Mouse (Mus musculus) Patski (cell line): ENCODE results near the gene D3Ertd254e. TPM values are rescaled to one million over a fixed set of nuclear protein-coding genes. Genes with fewer than 3 reads are reported as not detected.

Source experiments
- ATAC-seq: fragments of 100-300 bp; one replicate; pipeline ENCODE4 v1.8.0; 2021
- CTCF ChIA-PET: fragments of 350-600 bp; sonication (Branson Sonifier 250); formaldehyde crosslinking; loops from one replicate; lab custom pipeline; 2022; ENCODE audit warnings: inconsistent platforms; lab: Charles Lee
- POLR2A ChIA-PET: fragments of 350-600 bp; sonication (Branson Sonifier 250); formaldehyde crosslinking; loops from one replicate; lab custom pipeline; 2022; ENCODE audit warnings: antibody characterized with exemption, inconsistent platforms; lab: Charles Lee
- DNase-seq: peaks from one replicate; pipeline ENCODE4 v3.0.0-alpha.2; 2011; ENCODE audit warnings: low read depth, low spot score
- H3K27me3 ChIP-seq: fragments of 371-371 bp; one replicate; pipeline ENCODE4 v1.5.1; 2021
- CTCF ChIP-seq: fragments of 100-300 bp; IDR thresholded peaks from one replicate; pipeline ENCODE4 v1.5.1; 2021
- in situ Hi-C: fragments of 300-500 bp; cut with MboI; formaldehyde crosslinking; loops from 3 replicates; pipeline ENCODE4 v1.11.1; 2018; ENCODE audit warnings: low pct_unique_long_range_greater_than_20kb, mixed read lengths
- polyA plus RNA-seq: library from polyadenylated mRNA; unstranded; gene quantifications from one replicate; pipeline ENCODE4 v1.2.3, GENCODE M21; 2021

D3Ertd254e gene
- polyA plus RNA-seq, 1 experiment from 2014 or later: 10.2 TPM

GRCm38 (mm10) chr3:36170670-36171210 lies 19.9 kb downstream of the D3Ertd254e start:
- ChIA-PET POLR2A (no interaction called here), CTCF (interaction anchor here (1.0 to 2.9 kb wide), 6 partner anchors 10 to 325 kb away, joined by 4 to 11 read pairs (median 4); partner anchors contain the start of gene D3Ertd254e)
- TF ChIP-seq CTCF: no peak
- ATAC-seq: peak; percentile 28
- H3K27me3 ChIP-seq: no peaks in the 10 kb centered on the region
- DNase-seq: no peak
- in situ Hi-C loops: no loop called here

DNA sequence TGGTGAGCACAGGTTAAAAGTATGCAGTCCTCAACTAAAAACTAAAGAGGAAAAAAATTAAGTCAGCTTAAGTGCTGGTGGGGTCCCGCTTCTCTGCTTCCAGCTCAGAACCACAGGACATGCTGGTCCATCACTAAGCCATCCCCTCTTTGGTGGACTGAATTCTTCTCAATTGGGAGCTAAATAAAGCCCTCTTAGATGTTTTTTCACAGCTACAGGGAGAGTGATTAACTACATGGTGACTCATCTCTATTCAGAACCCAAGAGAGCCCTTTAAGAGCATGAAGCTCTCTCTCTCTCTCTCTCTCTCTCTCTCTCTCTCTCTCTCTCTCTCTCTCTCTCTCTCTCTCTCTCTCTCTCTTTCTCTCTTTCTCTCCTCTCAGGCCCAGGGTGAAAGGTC lies 20.5 kb downstream of the D3Ertd254e start:
- CTCF ChIA-PET: interaction anchor here (0.7 to 2.9 kb wide), 8 partner anchors 9 to 324 kb away, joined by 3 to 11 read pairs (median 4); partner anchors contain the start of gene D3Ertd254e
- POLR2A ChIA-PET: no interaction called here
- no peak for TF ChIP-seq CTCF
- H3K27me3 ChIP-seq: no peaks in the 10 kb centered on the region
- in situ Hi-C loops: no loop called here
- peak; percentile 80 for ATAC-seq
- DNase-seq: no peak

GRCm38 (mm10) chr3:36173761-36174160 lies 22.9 kb downstream of the D3Ertd254e start:
- CTCF ChIA-PET: interaction anchor here (1.0 to 1.5 kb wide), 2 partner anchors 11 to 211 kb away, joined by 3 read pairs; no protein-coding TSS in a partner anchor
- TF ChIP-seq CTCF: no peak
- no peaks in the 10 kb centered on the region for H3K27me3 ChIP-seq
- POLR2A ChIA-PET: no interaction called here
- in situ Hi-C loops: no loop called here
- ATAC-seq: no peak
- no peak for DNase-seq

DNA sequence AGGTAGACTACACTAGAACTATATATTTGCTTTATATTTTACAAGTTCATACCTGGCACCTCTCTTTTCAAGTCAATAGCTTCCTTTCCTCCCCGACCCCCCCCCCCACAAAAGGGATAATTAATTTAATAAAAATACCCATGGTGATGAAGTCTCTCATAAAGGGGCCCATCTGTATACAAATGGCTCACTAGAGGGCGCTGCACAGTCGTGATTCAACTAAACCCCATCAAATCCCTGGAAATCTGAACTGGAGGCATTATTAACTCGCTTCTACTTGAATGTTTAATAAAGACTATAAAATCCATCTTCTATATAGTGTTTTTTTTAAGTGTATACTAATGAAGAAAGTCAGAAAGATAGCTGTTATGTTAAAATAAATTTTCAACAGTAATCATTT lies 30.7 kb downstream of the D3Ertd254e start:
- H3K27me3 ChIP-seq: peaks cover 7% of the 10 kb centered on the region
- POLR2A ChIA-PET: no interaction called here
- peak; percentile 74 for TF ChIP-seq CTCF
- CTCF ChIA-PET: interaction anchor here (0.7 to 4.0 kb wide), 20 partner anchors 9 to 565 kb away, joined by 3 to 24 read pairs (median 4); no protein-coding TSS in a partner anchor
- in situ Hi-C loops: loop anchor here (5.0 to 10.0 kb wide), 2 partner anchors 261 to 313 kb away; no protein-coding TSS in a partner anchor
- ATAC-seq: no peak
- no peak for DNase-seq

DNA sequence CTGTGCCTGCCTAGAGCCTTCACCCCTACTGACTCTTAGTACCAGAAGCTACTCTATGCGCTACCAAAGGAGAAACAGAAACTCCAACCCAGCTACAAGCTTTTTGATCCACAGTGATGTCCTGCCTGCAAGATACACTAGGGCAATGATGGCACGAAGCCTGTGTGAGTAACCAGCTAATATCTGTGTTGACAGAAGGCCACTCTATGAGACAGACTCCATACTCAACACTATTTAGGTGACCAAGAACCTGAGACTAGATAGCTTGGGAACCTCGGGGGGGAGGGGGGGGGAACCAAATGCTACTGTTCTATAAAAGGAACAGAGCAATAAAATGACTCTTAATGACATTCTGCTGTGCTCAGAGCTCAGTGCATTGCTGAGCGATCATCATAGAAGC lies 35.7 kb downstream of the D3Ertd254e start:
- ATAC-seq (no peak), DNase-seq (no peak)
- ChIA-PET POLR2A (no interaction called here), CTCF (interaction anchor here (0.6 to 3.1 kb wide), 4 partner anchors 164 to 310 kb away, joined by 3 to 7 read pairs (median 3); no protein-coding TSS in a partner anchor)
- in situ Hi-C loops: loop anchor here (10.0 kb wide), 1 partner anchor 308 kb away; no protein-coding TSS in a partner anchor
- peaks cover 7% of the 10 kb centered on the region for H3K27me3 ChIP-seq
- no peak for TF ChIP-seq CTCF

DNA sequence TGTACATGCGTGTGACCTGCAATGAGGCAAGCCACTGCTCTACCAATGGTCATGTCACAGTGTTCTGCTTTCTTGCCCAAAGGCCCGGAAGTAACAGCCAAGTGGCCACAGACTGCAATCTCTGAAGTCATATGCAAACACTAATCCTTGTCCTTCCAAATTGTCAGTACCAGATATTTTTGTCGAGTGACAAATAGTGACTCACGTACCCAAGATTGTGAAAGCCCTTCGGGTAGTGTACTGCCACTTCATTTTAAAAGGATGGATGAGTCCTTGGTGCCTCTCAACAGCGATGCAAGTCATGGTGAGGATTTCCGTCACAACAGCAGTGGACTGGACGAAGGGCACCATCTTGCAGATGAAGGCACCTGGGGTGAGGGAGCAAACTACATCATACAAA lies 38.4 kb downstream of the D3Ertd254e start:
- ATAC-seq (peak; percentile 60), DNase-seq (no peak)
- in situ Hi-C loops: loop anchor here (10.0 kb wide), 1 partner anchor 306 kb away; no protein-coding TSS in a partner anchor
- TF ChIP-seq CTCF: no peak
- ChIA-PET POLR2A (interaction anchor here (1.2 kb wide), 1 partner anchor 18 kb away, joined by 3 read pairs; no protein-coding TSS in a partner anchor), CTCF (interaction anchor here (0.8 to 1.6 kb wide), 5 partner anchors 18 to 311 kb away, joined by 3 to 5 read pairs (median 4); no protein-coding TSS in a partner anchor)
- H3K27me3 ChIP-seq: peaks cover 8% of the 10 kb centered on the region

GRCm38 (mm10) chr3:36201098-36201497 lies 50.3 kb downstream of the D3Ertd254e start:
- ChIA-PET POLR2A (no interaction called here), CTCF (interaction anchor here (1.7 to 3.4 kb wide), 4 partner anchors 9 to 296 kb away, joined by 5 to 24 read pairs (median 15); no protein-coding TSS in a partner anchor)
- no peak for TF ChIP-seq CTCF
- ATAC-seq (peak; percentile 39), DNase-seq (peak; percentile 19)
- in situ Hi-C loops: no loop called here
- peaks cover 36% of the 10 kb centered on the region for H3K27me3 ChIP-seq

GRCm38 (mm10) chr3:36202932-36203331 lies 52.1 kb downstream of the D3Ertd254e start:
- in situ Hi-C loops: no loop called here
- DNase-seq: no peak
- ATAC-seq: no peak
- H3K27me3 ChIP-seq: peaks cover 34% of the 10 kb centered on the region
- ChIA-PET CTCF (interaction anchor here (1.3 to 3.1 kb wide), 2 partner anchors 21 to 294 kb away, joined by 3 to 13 read pairs; no protein-coding TSS in a partner anchor), POLR2A (no interaction called here)
- no peak for TF ChIP-seq CTCF

DNA sequence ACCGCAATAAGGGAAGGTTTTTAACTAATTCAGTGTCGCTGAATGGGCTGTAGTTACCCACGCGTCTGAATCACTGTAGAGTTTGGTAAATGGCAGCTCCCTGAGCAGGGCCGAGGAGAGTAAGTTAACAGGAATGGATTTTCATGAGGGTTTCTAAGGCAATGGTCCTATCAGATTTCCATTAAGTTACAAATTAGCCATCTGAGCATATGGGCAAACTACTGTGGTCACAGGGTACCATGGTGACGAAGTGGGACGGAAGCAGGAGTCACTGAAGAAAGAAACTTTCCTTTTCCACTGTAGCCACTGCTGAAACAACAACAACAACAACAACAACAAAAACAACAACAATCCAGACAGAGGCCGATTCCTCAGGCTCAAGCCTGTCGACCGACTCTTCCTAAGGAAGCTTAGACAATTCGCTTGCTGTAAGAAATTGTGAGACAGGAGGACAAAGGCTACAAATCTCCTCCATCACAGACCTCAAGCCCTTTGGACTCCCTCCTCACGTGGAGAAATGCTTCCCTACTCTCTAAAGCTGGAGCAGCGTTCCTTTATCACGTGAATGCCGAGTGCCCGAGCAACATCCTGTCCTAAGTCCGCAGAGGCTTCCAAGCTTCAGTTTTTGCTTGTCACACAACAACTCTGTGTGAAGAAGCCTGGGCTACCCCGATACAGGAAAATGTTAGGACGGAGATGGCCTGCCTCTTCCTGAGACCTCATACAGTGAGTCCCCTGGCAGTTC lies 56.9 kb downstream of the D3Ertd254e start:
- ChIA-PET POLR2A (interaction anchor here (0.8 kb wide), 2 partner anchors 18 to 145 kb away, joined by 3 to 4 read pairs; no protein-coding TSS in a partner anchor), CTCF (interaction anchor here (0.7 to 3.1 kb wide), 6 partner anchors 13 to 288 kb away, joined by 3 to 17 read pairs (median 4); no protein-coding TSS in a partner anchor)
- DNase-seq (no peak), ATAC-seq (no peak)
- no peak for TF ChIP-seq CTCF
- in situ Hi-C loops: no loop called here
- peaks cover 26% of the 10 kb centered on the region for H3K27me3 ChIP-seq
